Mouse (Mus musculus): ENCODE data around the gene Ammecr1.

The Ammecr1 gene

GRCm38 (mm10) chrX:142829267-142829666, 137.3 kb downstream of the Ammecr1 start:
- no peak for DNase-seq (ENCODE audit: low spot score in 2 of 2)

GRCm38 (mm10) chrX:142828184-142828908, 138.2 kb downstream of the Ammecr1 start:
- DNase-seq (ENCODE audit: low spot score in 2 of 2): no peak

- DNase-seq (ENCODE audit: low spot score in 2 of 2): no peak
Measured at GRCm38 (mm10) chrX:142827644-142828043, 138.9 kb downstream of the Ammecr1 start.

GRCm38 (mm10) chrX:142825309-142825708, 141.2 kb downstream of the Ammecr1 start:
- no peak for DNase-seq (ENCODE audit: low spot score in 2 of 2)

GRCm38 (mm10) chrX:142821846-142822245, 144.7 kb downstream of the Ammecr1 start:
- DNase-seq (ENCODE audit: low spot score in 2 of 2): no peak

GRCm38 (mm10) chrX:142821239-142821638, 145.3 kb downstream of the Ammecr1 start:
- DNase-seq (ENCODE audit: low spot score in 2 of 2): no peak

- peak in 1 of 2 experiments; percentile 23 for DNase-seq (ENCODE audit: low spot score in 2 of 2)
Measured at GRCm38 (mm10) chrX:142818057-142818682, 148.4 kb downstream of the Ammecr1 start.

GRCm38 (mm10) chrX:142813146-142813545, 153.4 kb downstream of the Ammecr1 start:
- no peak for DNase-seq (ENCODE audit: low spot score in 2 of 2)

GRCm38 (mm10) chrX:142808411-142808810, 158.1 kb downstream of the Ammecr1 start:
- DNase-seq (ENCODE audit: low spot score in 2 of 2): peak in 1 of 2 experiments; percentile 47

GRCm38 (mm10) chrX:142806620-142807061, 159.9 kb downstream of the Ammecr1 start:
- DNase-seq (ENCODE audit: low spot score in 2 of 2): no peak

GRCm38 (mm10) chrX:142806126-142806525, 160.4 kb downstream of the Ammecr1 start:
- DNase-seq (ENCODE audit: low spot score in 2 of 2): no peak

GRCm38 (mm10) chrX:142804596-142804995, 161.9 kb downstream of the Ammecr1 start:
- DNase-seq (ENCODE audit: low spot score in 2 of 2): no peak
